Mouse (Mus musculus): ENCODE data around the gene D430041D05Rik.
A peak's percentile ranks its signal among the peaks of the same experiment; 100 is the strongest.

The D430041D05Rik gene

GRCm38 (mm10) chr2:104410963-104411545 lies at the start of gene D430041D05Rik:
TSS of gene D430041D05Rik (minus strand) at chr2:104411013.
- DNase-seq (ENCODE audit: low spot score in 2 of 2), result no peak

- DNase-seq (ENCODE audit: low spot score in 2 of 2), result no peak
Measured at GRCm38 (mm10) chr2:104460021-104460420, 49.2 kb upstream of the D430041D05Rik start.

GRCm38 (mm10) chr2:104458569-104459332 lies 47.9 kb upstream of the D430041D05Rik start:
- DNase-seq (ENCODE audit: low spot score in 2 of 2), result no peak

- no peak for DNase-seq (ENCODE audit: low spot score in 2 of 2)
Measured at GRCm38 (mm10) chr2:104457106-104457505, 46.3 kb upstream of the D430041D05Rik start.

- no peak for DNase-seq (ENCODE audit: low spot score in 2 of 2)
Measured at GRCm38 (mm10) chr2:104450685-104451084, 39.9 kb upstream of the D430041D05Rik start.

GRCm38 (mm10) chr2:104449191-104449590 lies 38.4 kb upstream of the D430041D05Rik start:
- no peak for DNase-seq (ENCODE audit: low spot score in 2 of 2)

- DNase-seq (ENCODE audit: low spot score in 2 of 2), result no peak
Measured at GRCm38 (mm10) chr2:104448201-104448600, 37.4 kb upstream of the D430041D05Rik start.

- DNase-seq (ENCODE audit: low spot score in 2 of 2), result no peak
Measured at GRCm38 (mm10) chr2:104446016-104446415, 35.2 kb upstream of the D430041D05Rik start.

GRCm38 (mm10) chr2:104444776-104445175 lies 34.0 kb upstream of the D430041D05Rik start:
- peak; percentile 20 to 46 for DNase-seq (ENCODE audit: low spot score in 2 of 2)

- DNase-seq (ENCODE audit: low spot score in 2 of 2), result no peak
Measured at GRCm38 (mm10) chr2:104442341-104442740, 31.5 kb upstream of the D430041D05Rik start.

- DNase-seq (ENCODE audit: low spot score in 2 of 2), result no peak
Measured at GRCm38 (mm10) chr2:104436226-104436625, 25.4 kb upstream of the D430041D05Rik start.

GRCm38 (mm10) chr2:104431067-104431466 lies 20.3 kb upstream of the D430041D05Rik start:
- DNase-seq (ENCODE audit: low spot score in 2 of 2), result no peak

GRCm38 (mm10) chr2:104430566-104430965 lies 19.8 kb upstream of the D430041D05Rik start:
- DNase-seq (ENCODE audit: low spot score in 2 of 2), result no peak

- no peak for DNase-seq (ENCODE audit: low spot score in 2 of 2)
Measured at GRCm38 (mm10) chr2:104426112-104426511, 15.3 kb upstream of the D430041D05Rik start.

GRCm38 (mm10) chr2:104422230-104422629 lies 11.4 kb upstream of the D430041D05Rik start:
- DNase-seq (ENCODE audit: low spot score in 2 of 2), result no peak

- DNase-seq (ENCODE audit: low spot score in 2 of 2), result no peak
Measured at GRCm38 (mm10) chr2:104420805-104421204, 10.0 kb upstream of the D430041D05Rik start.

- DNase-seq (ENCODE audit: low spot score in 2 of 2), result no peak
Measured at GRCm38 (mm10) chr2:104419999-104420398, 9.2 kb upstream of the D430041D05Rik start.

- DNase-seq (ENCODE audit: low spot score in 2 of 2), result no peak
Measured at GRCm38 (mm10) chr2:104419411-104419810, 8.6 kb upstream of the D430041D05Rik start.

GRCm38 (mm10) chr2:104413011-104413410 lies 2.2 kb upstream of the D430041D05Rik start:
- no peak for DNase-seq (ENCODE audit: low spot score in 2 of 2)

- no peak for DNase-seq (ENCODE audit: low spot score in 2 of 2)
Measured at GRCm38 (mm10) chr2:104412496-104412895, 1.7 kb upstream of the D430041D05Rik start.

GRCm38 (mm10) chr2:104411806-104412205 lies 993 bp upstream of the D430041D05Rik start:
- DNase-seq (ENCODE audit: low spot score in 2 of 2), result no peak

- DNase-seq (ENCODE audit: low spot score in 2 of 2), result peak in 1 of 2 experiments; percentile 41
Measured at GRCm38 (mm10) chr2:104409851-104410821, 677 bp downstream of the D430041D05Rik start.
